Mouse (Mus musculus) 3T3-L1 (cell line): ENCODE results near the gene Foxc1.

Experiments used
- DNase-seq: peaks from one replicate; pipeline ENCODE4 v3.0.0-alpha.2; 2015; ENCODE audit warnings: low read depth, low spot score

Gene Foxc1

DNA sequence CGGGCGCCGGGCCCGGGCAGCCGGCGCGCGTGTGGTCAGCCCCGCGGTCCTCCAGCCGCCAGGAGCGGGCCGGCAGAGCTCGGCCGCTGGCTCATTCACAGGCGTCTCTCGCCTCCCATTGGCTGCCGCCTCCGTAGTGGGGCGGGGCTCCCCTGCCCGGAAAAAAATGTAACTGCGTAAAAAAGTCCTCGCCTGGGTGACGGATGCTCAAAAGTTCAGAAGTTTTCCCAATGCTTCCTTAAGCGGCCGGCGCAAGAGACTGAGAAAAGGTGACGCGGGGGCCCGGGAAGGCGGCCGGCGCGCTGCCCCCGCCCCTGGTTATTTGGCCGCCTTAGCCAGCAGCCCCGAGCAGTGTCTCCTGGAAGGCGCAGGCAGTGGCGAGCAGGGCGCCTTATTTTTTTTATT, at the start of gene Foxc1:
Foxc1 (plus strand) TSS at position 206 of the 405 bp plus-strand sequence.
- DNase-seq = peak; percentile 93

DNA sequence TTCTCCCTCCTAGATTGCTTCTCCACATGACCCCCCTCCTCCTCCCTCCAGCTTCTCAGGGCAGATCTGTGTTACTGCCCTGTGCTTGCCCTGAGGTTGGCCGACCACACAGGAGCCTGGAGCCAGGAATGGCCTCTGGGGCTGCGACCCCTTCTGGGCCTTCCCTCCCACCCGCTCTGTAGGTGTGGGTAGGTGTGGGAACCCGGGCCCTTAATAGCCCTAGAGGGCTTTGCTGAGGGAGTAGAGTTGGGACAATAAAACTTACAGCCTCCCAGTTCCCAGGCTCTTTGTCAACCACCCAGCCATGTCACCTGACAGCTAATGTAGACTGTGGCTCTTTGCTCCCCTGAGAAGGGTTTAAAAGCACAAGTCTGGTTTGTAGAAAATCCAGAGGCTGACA, 46.0 kb upstream of the Foxc1 start:
- no peak for DNase-seq

DNA sequence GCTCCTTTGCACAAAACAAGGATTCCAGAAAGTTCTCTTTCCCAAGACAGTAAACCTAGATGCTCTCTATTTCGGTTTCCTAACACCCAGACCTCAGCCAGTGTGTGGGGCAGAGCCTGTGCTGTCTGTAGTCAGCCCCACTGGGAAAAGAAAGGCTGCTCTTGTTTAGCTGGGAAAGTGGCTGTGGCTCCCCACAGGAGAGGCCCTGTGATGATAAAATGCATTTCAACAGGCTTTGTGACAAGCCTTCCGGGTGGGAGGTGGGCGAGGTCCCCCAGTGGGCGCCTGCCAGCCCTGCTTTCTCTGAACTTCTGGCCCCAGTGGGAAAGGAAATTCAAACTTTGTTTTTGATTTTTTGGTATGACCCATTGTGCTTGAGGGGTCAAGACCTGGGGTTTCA, 45.4 kb upstream of the Foxc1 start:
- DNase-seq = no peak

DNA sequence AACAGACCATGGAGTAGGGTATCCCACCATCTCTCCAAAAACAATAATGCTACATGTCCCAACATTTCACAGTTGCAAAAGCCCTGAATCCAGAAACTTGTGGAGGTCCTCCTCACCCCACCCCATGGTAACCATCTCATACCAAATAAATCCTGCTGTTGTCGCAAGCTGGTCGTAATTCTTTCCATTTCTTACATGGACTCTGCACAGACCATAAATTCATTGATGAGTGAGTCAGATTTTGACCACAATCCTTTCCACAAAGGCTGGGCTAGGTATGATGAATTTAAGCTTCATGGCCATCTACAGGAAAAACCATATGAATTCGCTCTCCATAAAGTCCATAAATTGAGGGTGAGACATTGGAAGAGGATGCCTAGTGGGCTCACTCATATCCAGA, 42.0 kb upstream of the Foxc1 start:
- DNase-seq = peak; percentile 9

DNA sequence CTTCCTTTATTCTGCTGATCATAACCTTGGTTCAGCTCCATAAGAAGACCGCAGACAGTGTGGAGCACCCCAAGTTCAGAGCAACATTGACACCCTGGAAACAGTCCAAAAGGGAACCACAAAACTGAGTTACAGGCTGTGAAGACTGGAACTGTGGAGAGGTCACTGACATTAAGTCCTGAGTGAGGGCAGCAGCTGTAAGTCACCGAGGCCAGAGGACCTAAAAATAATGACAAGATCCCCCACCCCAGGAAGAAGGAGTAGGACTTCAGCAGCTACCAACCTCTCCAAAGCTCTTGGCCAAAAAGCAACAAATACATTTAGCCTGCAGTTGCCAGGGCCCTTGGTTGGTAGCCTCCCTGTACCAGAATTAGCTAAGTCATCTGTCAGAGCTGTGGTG, 40.9 kb upstream of the Foxc1 start:
- DNase-seq = no peak

DNA sequence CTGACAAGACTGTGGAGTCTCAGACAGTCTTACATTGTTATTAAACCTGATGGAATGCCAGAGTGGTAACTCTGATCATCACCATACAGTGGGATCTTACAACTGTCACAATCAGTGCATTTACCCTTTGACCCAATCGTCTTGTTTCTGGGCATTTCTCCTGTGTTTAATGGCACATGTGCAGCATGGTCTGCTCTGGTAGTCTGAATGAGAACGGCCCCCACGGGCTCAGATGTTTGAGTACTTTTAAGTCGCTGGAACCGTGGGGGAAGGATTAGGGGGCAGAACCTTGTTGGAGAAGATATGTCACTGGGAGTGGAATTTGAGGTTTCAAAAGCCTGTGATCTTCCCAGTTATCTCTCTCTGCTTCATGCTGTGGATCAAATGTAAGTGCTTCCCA, 33.6 kb upstream of the Foxc1 start:
- DNase-seq = no peak

DNA sequence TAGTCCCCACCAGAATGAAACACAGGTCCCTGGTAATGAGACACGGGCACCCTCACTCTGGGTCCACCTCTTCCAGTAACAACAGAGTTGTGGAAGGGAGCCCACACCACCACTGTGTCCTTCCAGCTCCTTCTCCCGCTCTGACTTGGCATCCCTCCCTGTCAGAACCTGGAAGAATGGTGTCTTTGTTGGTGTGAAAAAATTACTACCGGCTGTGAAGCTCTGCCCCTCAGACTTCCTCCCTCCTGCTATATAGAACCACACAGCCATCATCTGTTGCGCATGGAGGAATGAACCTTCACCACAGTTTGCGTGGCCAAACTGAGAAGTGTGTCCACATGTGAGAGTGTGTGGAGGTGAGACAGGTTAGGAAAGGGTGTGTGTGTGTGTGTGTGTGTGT, 30.7 kb upstream of the Foxc1 start:
- DNase-seq = no peak

DNA sequence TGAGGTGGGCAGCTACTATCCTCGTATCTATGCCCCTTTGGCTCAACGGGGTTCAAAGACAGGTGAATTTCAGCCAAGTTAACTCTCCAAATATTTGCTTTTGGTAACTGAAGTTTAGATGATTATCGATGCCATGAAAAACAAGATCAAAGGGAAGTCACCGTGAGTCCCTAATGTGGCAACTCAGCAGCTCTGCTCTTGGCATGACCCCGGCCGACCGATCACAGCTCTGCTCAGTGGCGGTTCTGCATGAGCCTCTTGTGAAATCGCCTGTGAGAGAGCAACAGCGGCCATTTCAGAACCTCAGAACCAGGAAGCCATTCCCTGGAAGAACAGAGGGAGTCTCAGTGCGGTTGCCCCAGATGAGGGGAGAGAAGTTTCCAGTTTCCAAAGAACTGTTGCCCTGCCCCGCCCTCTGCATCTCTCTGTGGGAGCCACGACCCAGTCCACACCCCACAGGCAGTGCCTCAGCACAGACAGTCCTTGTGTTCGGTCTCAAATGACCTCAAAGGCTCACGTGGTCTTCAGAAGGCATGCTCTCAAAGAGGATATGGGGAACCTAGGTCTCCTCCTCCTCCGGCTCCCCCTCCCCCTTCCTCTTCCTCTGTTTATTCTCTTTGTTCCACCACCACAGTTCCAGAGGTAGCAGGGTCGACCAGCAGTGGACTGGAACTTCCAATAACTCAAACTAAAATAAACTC, 27.0 kb upstream of the Foxc1 start:
- no peak for DNase-seq

DNA sequence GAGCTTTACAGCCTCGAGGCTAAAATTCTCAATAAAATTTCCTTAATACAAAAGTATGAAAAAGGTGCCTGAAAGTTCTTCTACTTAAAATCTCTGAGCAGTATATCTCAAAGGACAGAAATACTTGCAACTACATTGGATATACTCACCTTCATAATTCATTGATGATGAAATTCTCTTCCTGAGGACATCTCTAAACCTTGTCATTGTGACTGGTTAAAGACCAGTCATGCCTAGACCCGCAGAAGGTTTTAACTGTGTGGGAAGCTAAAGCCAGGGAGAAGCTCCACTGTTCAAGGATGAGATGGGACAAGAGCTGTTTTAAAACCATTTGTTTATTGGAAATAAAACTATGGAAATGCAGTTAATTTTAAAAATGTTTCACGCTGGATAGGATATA, 26.1 kb upstream of the Foxc1 start:
- no peak for DNase-seq

DNA sequence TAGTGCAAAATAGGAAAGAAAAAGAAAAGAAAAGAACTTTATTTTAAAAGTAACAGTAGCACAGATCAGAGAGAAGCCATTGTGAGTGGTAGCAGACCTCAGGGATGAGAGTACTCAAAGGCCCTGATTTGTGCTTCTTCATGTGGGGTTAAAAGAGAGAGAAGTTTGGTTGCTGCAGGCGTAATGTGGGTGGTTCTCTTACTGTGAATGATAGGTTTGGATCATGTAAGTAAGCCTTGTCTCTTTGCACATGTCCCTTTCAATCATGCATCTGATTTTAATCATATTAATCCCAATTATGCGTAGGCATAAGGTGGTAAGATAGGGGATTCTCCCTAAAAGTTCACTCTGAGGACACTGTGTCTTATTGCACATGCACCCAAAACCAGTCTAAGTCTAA, 24.4 kb upstream of the Foxc1 start:
- DNase-seq = no peak

DNA sequence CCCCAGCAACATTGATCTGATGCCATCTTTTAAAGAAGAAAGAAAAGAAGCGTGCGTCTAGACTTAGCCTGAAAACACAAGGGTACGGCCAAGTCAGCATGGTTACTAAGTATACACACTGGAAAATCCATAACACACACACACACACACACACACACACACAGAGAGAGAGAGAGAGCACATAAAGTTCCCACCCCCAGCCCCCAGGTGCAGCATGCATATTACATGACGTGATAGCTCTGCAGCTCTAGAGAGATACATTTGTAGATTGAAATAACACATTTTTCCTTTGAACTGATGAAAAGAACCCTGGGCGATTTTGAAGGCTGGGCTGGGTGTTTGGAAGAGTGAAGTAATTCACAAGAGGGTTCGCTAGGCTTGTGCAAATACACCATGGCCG, 21.7 kb upstream of the Foxc1 start:
- no peak for DNase-seq

DNA sequence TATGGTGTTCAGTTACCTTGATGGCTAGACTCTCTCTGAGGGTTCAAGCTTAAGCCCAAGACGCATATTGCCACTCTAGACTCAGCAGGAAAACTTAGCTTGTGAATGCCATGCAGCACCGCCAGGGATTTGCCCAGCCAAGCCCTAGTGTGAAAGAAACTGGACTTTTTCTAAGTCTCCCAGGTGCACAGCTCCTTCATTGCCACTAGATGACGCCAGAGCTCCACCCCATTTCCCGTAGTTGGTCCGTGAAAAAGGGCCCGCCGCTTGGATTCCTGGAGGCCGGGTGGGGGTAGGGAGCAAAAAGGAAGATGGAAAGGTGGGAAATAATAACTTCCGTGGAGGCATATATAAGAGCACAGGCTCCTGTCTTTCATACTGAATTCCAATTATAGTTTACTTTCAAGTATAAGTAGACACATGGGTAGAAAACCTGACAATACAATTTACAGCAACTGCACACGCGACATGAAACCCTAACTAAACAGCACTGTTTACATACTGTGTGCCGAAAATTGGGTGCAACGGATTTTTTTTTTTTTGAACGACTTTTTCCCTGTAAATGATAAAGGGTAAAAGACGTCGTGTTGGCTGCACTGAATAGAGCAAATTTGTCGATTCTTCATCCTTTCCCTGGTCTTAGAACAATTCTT, 13.8 kb upstream of the Foxc1 start:
- DNase-seq = peak; percentile 81

DNA sequence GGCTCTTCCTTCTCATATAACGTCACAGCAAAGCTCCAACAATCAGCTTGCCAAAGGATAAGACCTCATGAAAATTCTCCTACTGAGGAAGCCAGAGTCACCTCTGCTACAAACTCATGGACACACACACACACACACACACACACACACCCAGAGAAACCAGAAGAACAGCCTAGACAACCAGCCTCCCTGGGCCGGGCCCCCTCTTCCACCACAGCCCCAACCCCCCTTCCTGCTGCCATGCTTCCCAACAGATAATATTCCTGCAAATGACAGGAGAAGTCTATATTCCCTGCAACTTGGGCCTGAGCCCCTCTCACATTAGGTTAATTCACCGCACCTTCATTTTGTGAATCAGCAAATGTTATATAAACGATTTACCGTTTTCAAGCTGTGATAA, 13.3 kb upstream of the Foxc1 start:
- DNase-seq = no peak

DNA sequence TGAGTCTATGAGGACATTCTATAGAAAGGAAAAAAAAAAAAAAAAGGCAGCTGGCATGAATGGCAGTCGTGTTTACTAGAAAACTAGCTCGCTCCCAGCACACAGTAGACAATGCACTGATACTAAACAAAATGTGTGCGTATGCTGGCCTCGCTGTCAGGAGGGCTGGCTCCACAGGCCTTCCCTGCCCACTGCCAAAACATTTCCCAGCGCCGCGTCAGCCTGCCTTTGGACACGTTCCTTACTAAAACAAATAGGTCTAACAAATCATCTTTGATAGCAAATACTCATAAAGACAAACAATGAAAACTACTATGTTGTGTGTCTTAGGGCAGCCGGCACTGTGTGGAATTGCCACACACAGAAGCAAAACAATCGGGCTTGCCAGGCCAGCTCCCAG, 9.1 kb upstream of the Foxc1 start:
- DNase-seq = no peak

DNA sequence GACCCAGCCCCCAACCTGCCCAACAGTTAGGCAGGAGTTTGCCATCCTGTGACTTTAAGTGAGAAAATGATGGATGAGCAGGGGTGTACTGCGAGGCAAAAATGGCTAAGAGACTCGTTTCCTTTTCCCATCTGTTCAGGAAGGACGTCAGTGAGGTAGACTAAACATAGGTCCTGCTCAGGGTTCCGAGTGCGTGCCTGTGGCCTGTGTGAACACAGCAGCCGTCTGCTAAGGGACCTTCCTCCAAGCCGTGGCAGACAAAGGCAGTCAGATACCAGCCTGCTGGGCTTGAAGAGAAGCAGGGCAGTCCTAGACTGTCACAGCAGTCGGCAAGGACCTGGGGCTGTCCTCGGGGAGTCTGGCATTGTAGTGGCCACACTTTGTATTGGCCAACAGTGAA, 8.4 kb upstream of the Foxc1 start:
- no peak for DNase-seq

DNA sequence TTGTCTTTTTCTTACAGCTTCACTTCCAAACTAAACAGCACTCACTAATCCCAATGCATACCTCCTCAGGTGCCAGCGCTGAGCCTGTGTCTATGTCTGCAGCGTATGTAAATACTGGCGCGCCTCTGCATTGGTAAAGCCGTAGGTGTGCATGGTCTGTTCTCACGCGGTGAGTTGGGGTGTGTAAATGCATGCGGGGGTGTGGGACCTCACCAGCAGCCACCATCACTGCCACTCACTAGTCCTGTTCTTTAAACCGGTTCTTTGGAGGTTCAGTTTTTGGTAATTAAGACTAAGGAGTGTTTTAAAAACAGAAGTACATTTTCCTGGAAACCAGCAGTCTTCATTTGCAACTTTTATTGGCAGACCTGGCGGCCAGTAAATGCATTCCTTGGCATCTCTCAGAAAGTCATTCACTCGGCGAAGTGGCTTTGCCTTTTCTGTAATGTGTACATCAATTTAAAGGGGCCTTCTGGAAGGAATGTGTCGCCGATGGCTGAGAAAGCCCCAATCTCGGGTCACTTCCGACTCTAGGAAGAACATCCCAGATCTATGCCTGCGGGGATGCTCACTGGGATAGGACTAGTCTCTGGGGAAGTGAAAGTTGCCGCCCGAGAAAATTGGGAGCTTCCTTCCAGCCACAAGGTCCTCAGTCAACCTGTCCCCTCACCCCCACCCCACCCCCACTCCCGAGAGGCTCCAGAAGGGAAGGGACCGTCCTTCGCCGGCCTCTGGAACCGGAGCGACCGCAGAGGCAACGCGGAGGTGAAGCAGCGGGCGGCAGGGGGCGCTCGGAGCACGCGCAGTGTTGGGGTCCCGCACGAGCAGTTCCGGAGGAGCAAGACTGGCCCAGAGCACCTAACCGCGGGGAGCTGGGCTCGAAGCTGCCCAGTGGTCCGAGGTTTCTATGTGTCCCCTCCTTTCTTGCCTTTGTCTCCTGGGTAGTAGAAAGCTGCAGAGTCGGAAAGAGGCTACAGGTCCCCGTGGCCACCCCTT, 5.6 kb upstream of the Foxc1 start:
- peak; percentile 58 for DNase-seq

DNA sequence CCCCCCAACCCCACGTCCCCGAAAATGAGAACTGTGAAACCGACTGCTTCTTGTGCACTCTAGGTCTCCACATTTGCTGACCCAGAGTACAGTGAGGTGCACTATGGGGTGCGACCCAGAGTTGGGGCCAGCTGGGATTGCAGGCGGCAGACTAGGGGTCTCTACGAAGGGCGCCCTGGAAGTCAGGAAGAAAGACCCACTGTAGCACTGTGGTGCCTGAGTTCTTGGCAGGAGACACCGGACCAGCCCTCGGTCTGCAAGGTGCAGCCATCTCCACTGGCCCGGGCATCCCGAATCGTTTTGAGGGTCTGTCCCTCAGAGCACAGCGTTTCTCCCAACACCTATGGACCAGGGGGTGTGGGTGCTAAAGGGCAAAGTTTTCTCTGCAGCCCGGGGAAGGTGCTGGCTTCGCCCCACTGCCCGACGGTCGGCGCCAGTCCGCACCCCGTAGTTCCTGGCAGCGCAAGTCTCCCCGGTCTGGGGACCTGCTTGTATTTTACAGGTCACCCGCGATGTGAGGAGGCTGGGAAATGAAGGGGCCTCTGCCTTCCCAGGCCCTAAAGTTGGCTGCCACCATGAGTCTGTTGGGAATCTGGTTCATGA, 4.6 kb upstream of the Foxc1 start:
- no peak for DNase-seq

DNA sequence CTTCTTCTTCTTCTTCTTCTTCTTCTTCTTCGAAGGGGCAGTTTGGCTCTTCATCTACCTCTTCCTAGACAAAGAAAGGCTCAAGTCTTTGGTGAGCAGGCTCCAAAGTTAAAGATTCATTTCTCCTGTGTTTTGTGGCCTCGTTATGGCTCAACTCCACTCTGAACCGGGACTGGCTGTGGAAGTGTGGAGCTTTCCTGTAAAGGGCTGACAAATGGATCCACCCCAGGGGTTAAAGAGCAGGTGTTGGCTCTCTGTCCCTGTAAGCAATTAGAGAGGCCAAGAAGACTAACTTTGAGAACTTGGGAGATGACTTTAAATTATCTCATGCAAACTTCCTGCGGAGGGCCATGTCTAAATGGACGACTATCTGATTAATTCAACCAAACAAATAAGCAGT, 4.0 kb upstream of the Foxc1 start:
- no peak for DNase-seq

DNA sequence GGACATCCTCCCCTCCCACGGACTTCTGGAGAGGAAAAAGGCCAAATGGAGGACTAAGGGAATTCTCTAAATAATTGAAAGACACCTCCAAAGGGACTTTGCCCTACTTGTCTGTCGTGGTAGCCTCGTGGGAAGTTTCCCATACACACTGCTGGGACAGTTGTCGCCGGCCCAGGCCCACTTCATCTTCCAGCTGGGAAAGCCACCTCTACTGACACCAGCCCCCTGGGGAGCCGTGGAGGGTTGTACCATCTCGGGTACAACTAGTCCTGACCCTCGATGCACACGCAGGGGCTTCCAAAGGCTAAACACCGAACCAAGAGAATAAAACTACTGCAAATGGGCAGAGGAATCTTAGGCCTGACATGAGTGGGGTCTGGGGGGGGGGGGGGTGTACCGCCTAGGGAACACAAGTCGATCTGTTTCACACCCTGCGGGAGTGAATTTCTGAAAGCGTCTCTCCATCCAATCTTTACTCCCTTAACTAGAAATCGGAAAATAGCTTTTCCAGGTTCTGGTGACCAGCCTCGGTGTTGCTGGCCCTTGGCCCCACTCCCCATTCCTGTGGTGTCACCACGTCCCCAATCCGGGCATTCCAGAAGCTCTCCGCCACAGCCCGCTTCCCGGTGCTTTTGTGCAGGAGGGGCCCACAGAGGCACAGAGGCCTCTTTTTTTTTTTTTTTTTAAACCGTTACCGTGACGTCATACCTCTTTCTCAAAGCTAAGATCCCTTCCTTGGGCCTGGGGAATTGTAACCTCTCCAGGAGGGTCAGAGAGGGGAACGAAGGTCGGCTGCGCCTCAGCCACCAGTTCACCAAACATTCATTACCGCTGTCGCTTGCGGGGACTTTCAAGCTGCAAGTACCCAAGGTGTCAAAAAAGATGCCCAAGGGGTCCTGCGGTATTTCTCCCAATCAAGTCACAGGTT, 3.0 kb upstream of the Foxc1 start:
- DNase-seq = no peak

DNA sequence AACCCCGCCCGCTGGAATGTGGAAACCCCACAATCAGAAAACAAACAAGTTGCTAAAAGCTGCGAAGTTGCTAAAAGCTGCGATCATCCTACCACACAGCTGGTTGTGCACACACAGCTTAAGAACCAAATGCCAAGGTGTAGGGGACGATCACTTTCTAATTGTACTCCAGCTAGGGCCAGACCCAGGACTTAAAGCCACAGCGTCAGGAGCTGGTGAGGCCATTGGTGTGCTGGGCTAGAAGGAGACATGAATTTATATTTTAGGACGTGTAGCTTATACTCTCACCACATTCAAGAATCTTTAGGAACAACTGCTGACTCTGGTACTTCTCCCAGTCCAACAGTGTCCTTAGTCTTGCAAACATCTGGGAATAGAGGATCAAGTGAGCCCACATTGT, 1.9 kb upstream of the Foxc1 start:
- DNase-seq = no peak

DNA sequence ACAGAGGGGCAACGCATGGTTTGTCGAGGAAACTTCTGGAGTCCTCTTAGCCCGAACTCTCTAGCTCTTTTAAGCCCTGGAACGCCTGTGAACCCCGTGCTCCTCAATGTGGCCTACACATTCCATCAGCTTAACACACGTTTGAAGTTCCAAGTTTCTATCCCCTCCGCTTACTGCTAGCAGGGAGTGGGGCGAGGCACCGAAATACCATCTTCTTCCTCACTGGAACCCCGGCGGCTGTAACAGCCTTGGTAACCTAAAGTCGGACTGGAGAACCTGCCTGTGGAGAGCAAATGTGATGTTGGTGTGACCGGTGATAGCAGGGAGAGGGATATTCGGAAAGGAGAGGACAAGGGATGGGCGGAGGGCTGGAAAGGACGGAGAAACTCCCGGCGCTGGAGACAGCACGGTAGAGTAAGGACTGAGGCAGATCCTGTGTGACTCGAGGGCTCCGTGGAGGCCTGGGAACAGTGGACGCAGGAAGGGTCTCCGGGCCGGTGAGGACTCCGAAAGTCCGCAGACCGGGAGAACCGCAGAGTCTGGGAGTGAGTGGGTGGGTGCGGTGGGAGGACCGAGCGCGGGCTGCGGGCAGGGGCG, 504 bp upstream of the Foxc1 start:
- DNase-seq = peak; percentile 14
